Mouse (Mus musculus) heart, embryonic 13.5 days (tissue): ENCODE results near the gene Txk. TPM values are rescaled to one million over a fixed set of nuclear protein-coding genes. Genes with fewer than 3 reads are reported as not detected.

ENCODE experiments used
- ATAC-seq: fragments of 200-750 bp; cut with Nextera tagmentation; 2 replicates; pipeline ENCODE4 v1.8.0; 2017; ENCODE audit warnings: moderate TSS enrichment; ENCODE audit not compliant: insufficient number of reproducible peaks, low FRiP score, low TSS enrichment; ENCODE audit errors: extremely low read depth
- H3K27ac ChIP-seq: fragments of 300-500 bp; sonication (generic); replicated peaks from 2 replicates; pipeline ENCODE4 v1.5.1; 2015; ENCODE audit warnings: moderate library complexity, mild to moderate bottlenecking, inconsistent platforms
- H3K27me3 ChIP-seq: fragments of 300-500 bp; sonication (generic); replicated peaks from 2 replicates; pipeline ENCODE4 v1.6.1; 2015; ENCODE audit warnings: mild to moderate bottlenecking, inconsistent platforms
- H3K36me3 ChIP-seq: fragments of 300-500 bp; sonication (generic); 2 replicates; pipeline ENCODE4 v1.6.1; 2015; ENCODE audit warnings: mild to moderate bottlenecking, inconsistent platforms
- H3K4me1 ChIP-seq: fragments of 300-500 bp; sonication (generic); 2 replicates; pipeline ENCODE4 v1.6.1; 2015; ENCODE audit warnings: inconsistent platforms
- H3K4me2 ChIP-seq: fragments of 300-500 bp; sonication (generic); 2 replicates; pipeline ENCODE4 v1.6.1; 2015; ENCODE audit warnings: inconsistent platforms, mild to moderate bottlenecking, moderate library complexity
- H3K4me3 ChIP-seq: fragments of 300-500 bp; sonication (generic); 2 replicates; pipeline ENCODE4 v1.5.1; 2015; ENCODE audit warnings: moderate library complexity, mild to moderate bottlenecking, inconsistent platforms
- H3K9ac ChIP-seq: fragments of 300-500 bp; sonication (generic); 2 replicates; pipeline ENCODE4 v1.6.1; 2015; ENCODE audit warnings: inconsistent platforms, mild to moderate bottlenecking, moderate library complexity
- H3K9me3 ChIP-seq: fragments of 300-500 bp; sonication (generic); 2 replicates; pipeline ENCODE4 v1.6.1; 2016; ENCODE audit warnings: inconsistent platforms
- WGBS: fragments of 180-500 bp; shearing (Covaris S2); methylation state at CpG from one replicate; pipeline ENCODE4 v1.1.7; 2015; ENCODE audit warnings: mixed read lengths; 5-methylcytosine and 5-hydroxymethylcytosine counted together
- polyA plus RNA-seq: library from polyadenylated mRNA; unstranded; fragments of >200 nt; fragmentation: Nextera tagmentation; extraction: Ambion mirVana; gene quantifications from 2 replicates; pipeline ENCODE4 v1.2.1, GENCODE M21; 2015

Gene Txk
- 0.10 and 0.20 TPM in 2 replicates for polyA plus RNA-seq

DNA sequence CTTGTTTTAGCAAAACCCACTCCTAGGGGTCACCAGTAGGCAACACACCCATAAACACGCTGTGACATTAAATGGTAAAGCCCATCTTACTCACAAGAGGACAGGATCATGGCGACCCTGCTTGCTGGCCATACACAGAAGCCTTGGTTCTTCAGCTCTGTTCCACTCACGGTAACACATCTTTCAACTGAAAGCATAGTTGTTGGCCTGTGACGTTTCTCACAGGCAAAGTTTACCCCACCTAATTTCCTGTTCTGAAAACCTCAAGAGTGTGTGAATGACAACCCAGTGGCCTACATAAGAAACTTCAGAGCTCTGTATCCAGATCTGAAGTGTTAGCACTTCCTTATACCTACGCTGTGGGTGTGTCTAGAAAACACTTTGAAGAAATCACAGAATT is at the start of gene Txk:
TSS of gene Txk (minus strand) at position 193 of the 400 bp plus-strand sequence.
- H3K27me3 ChIP-seq, result no peaks in the 10 kb centered on the region
- H3K27ac ChIP-seq, result no peak within 1 kb of the TSS
- H3K9me3 ChIP-seq, result no peaks in the 10 kb centered on the region
- no peak within 1 kb of the TSS for H3K4me2 ChIP-seq
- H3K9ac ChIP-seq, result no peak within 1 kb of the TSS
- 78% methylated on average over 5 of the region's 5 CpGs for WGBS
- H3K4me3 ChIP-seq, result no peak within 1 kb of the TSS
- no peak for ATAC-seq
- peaks cover 33% of the 10 kb centered on the region for H3K36me3 ChIP-seq
- peaks cover 8% of the 10 kb centered on the region for H3K4me1 ChIP-seq

DNA sequence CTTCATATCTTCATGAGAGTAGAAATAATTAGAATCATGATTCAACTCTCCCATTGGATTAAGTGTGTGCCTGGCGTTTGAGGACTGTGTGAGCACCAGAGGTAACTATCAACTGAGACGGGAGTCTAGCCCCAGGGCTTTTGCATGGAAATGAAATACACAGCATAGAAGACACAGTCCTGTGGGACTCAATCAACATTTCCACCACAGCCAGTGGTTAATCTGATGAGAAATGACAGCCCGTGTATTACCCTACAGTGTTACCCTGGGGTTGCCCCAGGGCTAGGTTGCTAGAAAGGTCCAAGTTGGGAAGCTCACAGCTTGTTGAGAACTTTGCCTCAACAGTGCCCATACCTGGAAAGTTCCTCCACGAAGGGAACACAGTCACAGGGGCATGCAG is 46.0 kb upstream of the Txk start:
- WGBS, result 77% methylated on average over 4 of the region's 4 CpGs
- no peak for ATAC-seq
- no peak overlapping the region for H3K27ac ChIP-seq

DNA sequence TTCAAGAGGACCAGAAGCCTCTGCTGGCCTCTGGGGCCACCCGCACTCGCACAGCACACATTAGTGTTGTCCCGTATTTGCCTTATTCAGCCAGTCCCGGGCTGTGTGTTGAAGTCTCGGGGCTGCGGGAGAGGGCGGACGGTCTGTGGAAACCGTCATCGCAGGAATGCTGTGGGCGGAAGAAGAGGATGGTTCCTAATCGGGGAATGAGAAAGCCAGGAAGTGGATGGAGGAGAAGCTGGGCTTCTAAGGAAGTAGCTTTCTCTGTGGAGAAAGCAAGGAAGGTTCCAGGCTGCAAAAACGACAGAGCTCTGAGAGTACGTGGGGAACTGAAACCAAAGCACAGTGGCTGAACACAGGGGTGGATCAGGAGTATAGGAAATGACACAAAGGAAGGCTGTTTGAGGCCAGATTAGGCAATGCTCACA is 43.6 kb upstream of the Txk start:
- Histone ChIP-seq H3K9me3 (no peaks in the 10 kb centered on the region), H3K27ac (peak overlapping the region; percentile 49), H3K4me3 (peak overlapping the region; percentile 44), H3K27me3 (no peaks in the 10 kb centered on the region), H3K4me1 (peaks cover 32% of the 10 kb centered on the region), H3K4me2 (peak overlapping the region; percentile 69), H3K9ac (peak overlapping the region; percentile 80), H3K36me3 (no peaks in the 10 kb centered on the region)
- 26% methylated on average over 14 of the region's 14 CpGs for WGBS
- ATAC-seq, result no peak

More for the DNA sequence above, 46.0 kb upstream of the Txk start:
- Histone ChIP-seq H3K9ac (no peak overlapping the region), H3K4me2 (no peak overlapping the region), H3K4me1 (peaks cover 42% of the 10 kb centered on the region), H3K27me3 (no peaks in the 10 kb centered on the region), H3K9me3 (no peaks in the 10 kb centered on the region), H3K36me3 (no peaks in the 10 kb centered on the region), H3K4me3 (no peak overlapping the region)

DNA sequence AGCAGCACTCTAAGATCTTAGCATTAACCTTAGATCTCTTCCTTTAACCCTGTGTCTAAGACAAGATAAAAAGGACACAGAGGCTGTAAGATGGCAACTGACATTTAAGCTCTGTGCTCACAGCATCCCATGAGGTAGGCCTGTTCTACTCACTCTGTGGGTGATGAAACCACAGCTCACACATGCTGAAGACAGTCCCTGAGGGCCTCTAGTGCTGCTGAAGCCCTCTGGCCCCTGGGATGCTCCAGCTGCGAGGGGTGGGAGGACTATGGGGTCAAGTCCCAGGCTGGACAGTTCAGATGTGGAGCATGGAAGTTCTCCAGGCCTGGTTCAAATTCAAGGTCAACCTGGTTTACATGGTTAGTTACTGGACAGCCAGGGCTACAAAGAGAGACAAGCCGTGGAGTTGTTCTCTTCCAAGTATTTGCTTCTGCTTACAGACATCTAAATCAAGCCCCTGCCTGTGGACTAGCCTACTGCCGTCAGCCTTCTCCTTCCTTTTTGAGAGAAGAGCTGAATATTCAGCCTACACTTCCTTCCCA is 40.8 kb upstream of the Txk start:
- ATAC-seq, result no peak
- H3K9ac ChIP-seq, result no peak overlapping the region
- H3K4me2 ChIP-seq, result no peak overlapping the region
- H3K27me3 ChIP-seq, result no peaks in the 10 kb centered on the region
- H3K27ac ChIP-seq, result no peak overlapping the region
- H3K4me1 ChIP-seq, result peaks cover 21% of the 10 kb centered on the region
- H3K9me3 ChIP-seq, result no peaks in the 10 kb centered on the region
- 73% methylated on average over 3 of the region's 3 CpGs for WGBS
- no peak overlapping the region for H3K4me3 ChIP-seq
- no peaks in the 10 kb centered on the region for H3K36me3 ChIP-seq

DNA sequence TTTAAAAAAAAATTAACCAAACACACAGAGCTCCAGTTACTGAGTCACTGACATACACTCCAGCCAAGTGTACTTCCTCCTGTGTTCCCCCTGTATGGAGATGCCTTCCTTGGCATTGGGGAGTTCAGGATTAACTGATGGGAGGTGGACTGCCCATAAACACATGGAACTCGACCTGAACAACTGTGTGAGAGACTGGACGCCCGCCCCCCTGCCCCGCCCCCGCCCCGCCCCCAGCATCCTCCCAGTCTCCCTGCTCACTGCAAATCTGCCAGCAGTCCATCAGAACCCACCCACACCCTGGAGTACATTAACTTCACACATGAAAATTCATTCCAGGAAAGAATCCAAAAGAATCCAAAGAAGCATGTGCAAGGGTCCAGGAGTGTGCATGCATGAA is 39.2 kb upstream of the Txk start:
- H3K27me3 ChIP-seq, result no peaks in the 10 kb centered on the region
- H3K4me1 ChIP-seq, result peaks cover 20% of the 10 kb centered on the region
- no peak overlapping the region for H3K9ac ChIP-seq
- no peaks in the 10 kb centered on the region for H3K9me3 ChIP-seq
- H3K36me3 ChIP-seq, result no peaks in the 10 kb centered on the region
- H3K27ac ChIP-seq, result no peak overlapping the region
- no peak for ATAC-seq
- H3K4me3 ChIP-seq, result no peak overlapping the region
- WGBS, result 24% methylated on average over 6 of the region's 6 CpGs
- H3K4me2 ChIP-seq, result no peak overlapping the region

DNA sequence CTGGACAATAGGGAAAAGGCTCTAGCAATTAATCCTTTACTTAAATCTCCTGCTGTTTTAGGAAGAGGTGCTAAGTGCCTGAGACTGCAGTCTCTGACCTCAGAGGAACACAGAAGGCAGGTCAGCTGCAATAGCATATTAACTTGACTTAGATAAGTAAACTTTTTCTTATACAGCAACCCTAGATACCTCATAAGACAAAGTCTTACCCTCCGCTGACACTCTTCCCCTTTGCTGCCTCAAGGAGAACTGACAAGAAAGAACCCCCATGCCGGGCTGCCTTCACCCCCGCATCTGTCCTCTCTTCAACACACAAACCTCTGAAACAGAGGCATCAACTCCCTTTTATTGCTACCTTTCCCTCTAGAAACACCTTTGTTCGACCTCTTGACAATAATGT is 38.8 kb upstream of the Txk start:
- Histone ChIP-seq H3K27me3 (no peaks in the 10 kb centered on the region), H3K9me3 (no peaks in the 10 kb centered on the region), H3K36me3 (no peaks in the 10 kb centered on the region), H3K9ac (no peak overlapping the region), H3K4me1 (peaks cover 16% of the 10 kb centered on the region), H3K4me3 (no peak overlapping the region), H3K27ac (no peak overlapping the region), H3K4me2 (no peak overlapping the region)
- ATAC-seq, result no peak
- WGBS, result 59% methylated on average over 4 of the region's 4 CpGs

DNA sequence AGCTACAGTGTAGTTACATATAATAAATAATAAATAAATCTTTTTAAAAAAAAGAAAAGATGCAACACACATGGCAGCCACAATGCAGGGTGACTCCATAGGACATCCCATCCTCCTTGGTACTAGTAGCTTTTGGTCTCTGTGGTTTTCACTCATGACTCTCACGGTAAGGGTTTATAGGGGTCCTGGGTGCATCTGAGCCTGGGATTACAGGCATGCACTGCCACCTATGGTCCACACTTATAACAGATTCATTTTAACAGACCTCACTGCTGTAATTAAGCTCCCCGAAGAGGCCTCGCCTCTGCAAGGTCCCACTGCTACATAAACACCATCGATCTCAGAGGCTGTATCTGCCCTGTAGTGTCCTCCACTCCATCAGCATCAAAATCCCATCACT is 32.9 kb upstream of the Txk start:
- no peak overlapping the region for H3K27ac ChIP-seq
- peaks cover 14% of the 10 kb centered on the region for H3K4me1 ChIP-seq
- H3K4me2 ChIP-seq, result no peak overlapping the region
- no peak overlapping the region for H3K4me3 ChIP-seq
- ATAC-seq, result no peak
- whole genome bisulfite sequencing, result 66% methylated on average over 4 of the region's 4 CpGs
- H3K27me3 ChIP-seq, result no peaks in the 10 kb centered on the region
- no peak overlapping the region for H3K9ac ChIP-seq
- H3K9me3 ChIP-seq, result no peaks in the 10 kb centered on the region
- H3K36me3 ChIP-seq, result 0 out of 2 replicates have a peak, but pooled peaks cover 5% of the 10 kb centered on the region

DNA sequence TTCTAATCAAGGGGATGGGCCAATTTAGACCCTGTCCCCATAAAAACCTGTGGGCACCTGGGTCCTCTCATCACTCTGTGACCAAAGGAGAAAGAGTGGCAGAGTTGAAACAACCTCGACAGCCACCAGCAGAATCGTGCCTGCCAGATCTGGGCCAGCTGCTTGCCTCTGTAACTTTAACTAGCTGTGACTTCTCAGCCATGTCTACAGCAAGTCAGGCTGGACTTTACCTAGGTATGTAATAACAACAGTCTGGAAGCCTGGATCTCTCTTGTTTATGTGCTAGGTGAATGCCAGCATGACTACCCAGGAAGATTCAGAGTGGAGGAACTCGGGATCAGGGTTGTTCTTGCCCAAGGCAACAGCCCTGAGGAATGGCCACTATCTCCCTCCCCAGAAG is 32.1 kb upstream of the Txk start:
- 67% methylated on average over 3 of the region's 3 CpGs for WGBS
- no peak for ATAC-seq
- no peak overlapping the region for H3K9ac ChIP-seq

DNA sequence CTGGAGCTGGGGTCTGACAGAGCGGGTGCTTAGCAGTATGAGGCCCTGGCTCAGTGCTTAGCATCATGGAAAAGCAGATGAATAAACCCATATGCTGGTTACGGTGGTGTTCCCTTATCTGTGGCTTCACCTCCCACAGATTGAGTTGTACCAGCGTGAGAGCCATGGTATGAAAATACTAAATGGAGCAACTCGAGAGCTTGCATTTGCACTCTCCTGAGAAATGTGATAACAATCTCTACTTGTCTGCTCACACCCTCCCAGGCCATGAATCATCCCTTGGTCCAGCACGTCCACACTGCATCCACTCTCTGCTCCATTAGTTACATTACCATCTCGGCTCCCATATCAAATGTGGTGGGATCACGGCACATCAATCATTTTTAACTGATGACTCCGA is 31.4 kb upstream of the Txk start:
- no peaks in the 10 kb centered on the region for H3K9me3 ChIP-seq

More for the DNA sequence above, 32.1 kb upstream of the Txk start:
- Histone ChIP-seq H3K4me3 (no peak overlapping the region), H3K27ac (no peak overlapping the region), H3K4me2 (no peak overlapping the region), H3K9me3 (no peaks in the 10 kb centered on the region), H3K27me3 (no peaks in the 10 kb centered on the region), H3K4me1 (peaks cover 14% of the 10 kb centered on the region), H3K36me3 (0 out of 2 replicates have a peak, but pooled peaks cover 5% of the 10 kb centered on the region)

DNA sequence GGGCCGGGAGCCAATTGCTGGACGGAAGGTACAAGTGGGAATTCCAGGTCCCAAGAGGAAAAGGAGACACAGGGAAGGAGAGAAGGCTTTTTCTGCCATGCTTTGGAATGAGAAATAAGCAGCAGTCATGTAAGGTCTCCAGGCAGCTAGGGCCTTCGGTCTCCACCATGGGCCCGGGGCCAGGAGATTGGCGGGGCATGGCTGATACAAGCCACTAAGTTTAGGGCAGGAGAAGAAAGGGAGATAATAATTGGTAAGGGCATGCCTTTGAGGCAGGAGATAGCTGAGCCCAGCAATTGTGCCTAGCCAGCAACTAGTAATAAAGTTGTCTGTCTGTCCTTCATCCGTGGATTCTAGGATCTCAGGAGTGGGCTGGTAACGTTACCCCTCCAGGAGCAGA is 30.5 kb upstream of the Txk start:
- no peak for ATAC-seq

More for the DNA sequence above, 31.4 kb upstream of the Txk start:
- Histone ChIP-seq H3K9ac (no peak overlapping the region), H3K27me3 (no peaks in the 10 kb centered on the region), H3K4me3 (no peak overlapping the region), H3K27ac (no peak overlapping the region), H3K4me2 (no peak overlapping the region), H3K36me3 (0 out of 2 replicates have a peak, but pooled peaks cover 5% of the 10 kb centered on the region), H3K4me1 (peaks cover 14% of the 10 kb centered on the region)
- ATAC-seq, result no peak
- WGBS, result 65% methylated on average over 8 of the region's 8 CpGs

DNA sequence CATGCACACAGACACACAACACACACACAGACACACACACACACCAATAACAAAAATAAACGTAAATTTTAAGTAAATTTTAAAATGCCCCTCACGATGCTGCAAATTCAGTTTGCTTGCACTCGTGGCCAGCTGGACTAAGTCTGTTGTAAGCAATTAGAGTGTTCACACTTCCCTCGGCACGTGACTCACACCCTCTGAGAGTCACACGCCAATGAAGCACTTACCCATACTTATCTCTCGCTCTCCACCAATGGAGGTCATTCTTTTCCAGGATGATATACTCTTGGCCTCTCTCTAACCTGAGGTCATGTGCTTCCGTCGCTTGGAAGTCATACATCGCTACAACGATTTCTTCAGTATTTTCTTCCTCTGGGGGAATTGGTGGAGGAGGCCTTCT is 29.2 kb upstream of the Txk start:
- no peak overlapping the region for H3K4me2 ChIP-seq
- H3K27me3 ChIP-seq, result no peaks in the 10 kb centered on the region
- H3K4me3 ChIP-seq, result no peak overlapping the region
- H3K36me3 ChIP-seq, result 0 out of 2 replicates have a peak, but pooled peaks cover 5% of the 10 kb centered on the region
- 61% methylated on average over 11 of the region's 11 CpGs for WGBS
- H3K9ac ChIP-seq, result no peak overlapping the region
- H3K27ac ChIP-seq, result no peak overlapping the region
- no peaks in the 10 kb centered on the region for H3K9me3 ChIP-seq
- H3K4me1 ChIP-seq, result peaks cover 18% of the 10 kb centered on the region
- no peak for ATAC-seq

More for the DNA sequence above, 30.5 kb upstream of the Txk start:
- H3K4me2 ChIP-seq, result no peak overlapping the region
- 70% methylated on average over 7 of the region's 7 CpGs for WGBS
- no peaks in the 10 kb centered on the region for H3K27me3 ChIP-seq
- no peak overlapping the region for H3K9ac ChIP-seq
- H3K27ac ChIP-seq, result no peak overlapping the region
- H3K36me3 ChIP-seq, result 0 out of 2 replicates have a peak, but pooled peaks cover 5% of the 10 kb centered on the region
- H3K4me3 ChIP-seq, result no peak overlapping the region
- H3K4me1 ChIP-seq, result peaks cover 14% of the 10 kb centered on the region
- no peaks in the 10 kb centered on the region for H3K9me3 ChIP-seq

DNA sequence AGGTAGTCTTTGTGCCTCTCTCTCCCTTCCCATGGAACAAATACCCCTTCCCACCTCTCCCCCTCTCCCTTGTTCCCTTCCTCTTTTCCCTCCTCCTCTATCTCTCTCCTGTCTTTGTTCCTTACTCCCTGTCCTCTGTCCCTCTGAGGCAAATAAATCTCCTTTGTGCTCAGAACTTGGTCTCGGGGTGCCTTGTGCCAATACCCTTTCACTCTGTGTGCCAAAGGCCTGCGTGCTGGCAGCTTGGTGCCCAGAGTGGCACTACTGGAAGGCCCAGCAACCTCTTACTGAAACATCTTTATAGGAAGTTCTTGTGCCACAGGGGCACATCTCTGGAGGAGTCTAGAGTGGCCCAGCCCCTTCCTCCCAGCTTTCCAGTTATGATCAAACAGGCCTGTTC is 24.0 kb upstream of the Txk start:
- no peak overlapping the region for H3K27ac ChIP-seq
- WGBS, result 84% methylated on average over 2 of the region's 2 CpGs
- no peak overlapping the region for H3K4me2 ChIP-seq
- H3K36me3 ChIP-seq, result peaks cover 7% of the 10 kb centered on the region; the same call in 1 of the 2 replicates
- no peaks in the 10 kb centered on the region for H3K27me3 ChIP-seq
- ATAC-seq, result no peak
- H3K4me3 ChIP-seq, result no peak overlapping the region
- H3K9me3 ChIP-seq, result no peaks in the 10 kb centered on the region
- no peak overlapping the region for H3K9ac ChIP-seq
- H3K4me1 ChIP-seq, result peaks cover 5% of the 10 kb centered on the region
